Mouse (Mus musculus) T-helper 17 cell (primary cell): ENCODE measurements around the gene Sparc.
"Not testable (repeated sequence)": the region's sequence is repeated elsewhere in the genome, so short reads cannot be mapped to it uniquely, and the experiment has no call there.

Experiments used
- in situ Hi-C, 2 experiments: fragments of 300-600 bp; cut with MboI, MseI; formaldehyde crosslinking; loops; 1 replicate in 1 of 2; 2 replicates in 1 of 2; pipeline ENCODE4 v1.15.1; 2025; ENCODE audit warnings: high pct_unique_total_duplicates in 2 of 2

Sparc gene

DNA sequence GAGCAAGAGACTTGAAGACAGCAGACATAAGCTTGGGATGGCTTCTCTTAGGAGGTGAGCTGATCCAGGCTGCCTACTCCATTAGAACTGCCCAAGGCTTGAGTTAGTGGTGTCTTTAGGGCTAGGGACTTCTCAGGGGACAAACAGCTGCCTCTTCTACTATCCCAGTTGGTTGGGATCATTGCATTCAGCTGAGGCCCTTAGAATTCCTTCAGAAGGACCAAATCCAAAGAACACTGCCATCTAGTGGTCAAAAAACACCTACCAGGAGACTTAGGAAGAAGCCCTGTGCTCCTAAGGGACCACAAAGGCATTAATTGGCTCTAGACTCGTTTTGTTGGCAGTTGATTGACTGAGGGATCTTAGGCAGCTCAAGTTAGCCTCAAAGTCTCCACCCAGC is 21.8 kb upstream of the Sparc start:
- in situ Hi-C loops: loop anchor here (5.0 to 10.0 kb wide), 3 partner anchors 47 to 230 kb away; no protein-coding TSS in a partner anchor

DNA sequence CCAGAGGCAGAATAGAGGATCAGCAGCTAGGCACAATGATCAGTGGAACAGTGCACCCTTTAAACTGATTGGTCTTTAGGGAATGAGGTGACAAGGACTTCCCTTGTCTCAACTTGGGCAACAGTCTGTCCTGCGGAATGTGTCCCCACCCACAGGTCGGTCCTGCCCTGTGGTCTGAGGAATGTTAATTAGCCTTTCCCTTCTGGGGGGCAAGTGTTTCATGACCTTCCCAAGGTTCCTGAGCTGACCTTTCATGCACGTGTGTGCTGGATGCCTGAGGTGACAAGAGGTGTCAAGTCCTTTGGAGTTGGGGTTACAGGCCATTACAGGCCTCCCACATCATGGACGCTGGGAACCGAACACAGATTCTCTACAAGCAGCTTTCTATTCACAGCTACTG is 16.7 kb upstream of the Sparc start:
- in situ Hi-C loops: loop anchor here (5.0 to 10.0 kb wide), 3 partner anchors 42 to 225 kb away; no protein-coding TSS in a partner anchor

DNA sequence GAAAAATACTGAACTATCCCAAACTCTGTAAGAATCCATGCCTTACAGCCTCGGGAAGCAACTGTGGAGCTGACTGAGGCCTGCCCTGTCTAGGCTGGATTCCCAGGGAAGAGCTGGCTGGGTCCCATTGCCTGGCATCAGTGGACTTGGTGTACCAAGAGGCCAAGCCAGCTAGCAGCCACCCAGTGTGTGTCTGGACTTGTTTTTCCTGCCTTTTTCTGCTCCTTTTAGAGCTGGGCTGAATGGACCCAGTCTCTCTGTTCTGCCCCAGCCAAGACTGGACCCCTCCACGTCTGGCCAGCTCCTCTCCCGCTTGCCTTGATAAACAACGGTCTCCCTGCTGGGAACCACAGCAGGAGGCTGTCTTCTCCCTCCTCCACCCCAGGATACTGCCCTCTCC is 15.0 kb upstream of the Sparc start:
- in situ Hi-C loops: no loop called here

DNA sequence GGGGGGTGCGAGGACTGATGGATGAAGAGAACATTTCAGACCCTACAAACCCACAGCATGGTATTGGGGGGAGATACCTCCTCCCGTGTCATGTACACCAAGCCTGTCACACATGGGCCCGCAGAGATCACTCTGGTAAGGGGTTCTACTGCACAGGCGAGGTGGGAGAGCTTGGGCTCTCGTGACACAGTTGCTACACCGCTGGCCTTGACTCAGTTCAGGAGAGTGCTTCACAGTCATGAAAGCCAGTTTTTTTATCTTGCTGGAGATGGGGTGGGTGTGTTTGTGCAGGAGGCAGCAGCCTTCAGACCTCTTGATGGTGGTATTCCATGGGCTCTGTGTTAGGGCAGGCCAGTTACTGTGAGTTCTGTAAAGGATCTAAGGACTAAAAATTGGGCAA is 13.1 kb upstream of the Sparc start:
- in situ Hi-C loops: no loop called here

DNA sequence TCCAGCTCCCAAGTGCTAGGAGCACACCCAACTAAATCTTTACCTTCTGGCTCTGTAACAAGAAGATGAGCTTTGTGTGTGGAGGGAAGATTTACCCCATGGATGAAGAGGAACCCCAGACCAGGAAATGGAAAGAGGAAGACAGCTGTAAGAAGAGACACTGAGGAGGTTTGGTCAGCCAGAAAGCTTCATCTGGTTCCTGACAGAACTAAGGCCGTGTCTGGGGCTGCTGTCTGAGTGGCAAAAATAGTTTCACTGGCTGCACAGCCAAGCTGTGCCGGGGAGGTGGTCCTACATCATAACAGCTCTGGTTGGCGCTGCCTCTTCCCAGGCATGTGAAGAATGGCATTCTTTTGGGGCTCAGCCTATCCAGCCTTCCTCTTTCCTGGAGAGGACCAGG is 10.0 kb upstream of the Sparc start:
- in situ Hi-C loops: no loop called here

DNA sequence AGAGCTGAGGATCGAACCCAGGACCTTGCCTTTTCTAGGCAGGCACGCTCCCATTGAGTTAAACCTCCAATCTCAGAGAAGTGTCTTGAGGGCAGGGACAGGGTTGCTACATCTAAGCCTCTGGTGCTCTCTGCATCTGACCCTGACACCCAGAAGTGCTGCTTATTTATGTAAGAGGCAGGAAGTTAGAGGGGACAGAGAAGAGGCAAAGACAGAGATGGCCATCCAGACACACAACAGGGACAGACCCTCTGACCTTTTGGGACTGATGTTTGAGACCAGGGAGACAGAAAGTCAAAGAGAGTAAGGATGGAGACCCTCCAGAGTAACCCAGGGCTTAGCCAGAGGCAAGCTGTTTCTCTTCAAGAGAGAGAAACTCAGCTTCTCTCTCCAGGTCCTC is 7.0 kb upstream of the Sparc start:
- in situ Hi-C loops: no loop called here

DNA sequence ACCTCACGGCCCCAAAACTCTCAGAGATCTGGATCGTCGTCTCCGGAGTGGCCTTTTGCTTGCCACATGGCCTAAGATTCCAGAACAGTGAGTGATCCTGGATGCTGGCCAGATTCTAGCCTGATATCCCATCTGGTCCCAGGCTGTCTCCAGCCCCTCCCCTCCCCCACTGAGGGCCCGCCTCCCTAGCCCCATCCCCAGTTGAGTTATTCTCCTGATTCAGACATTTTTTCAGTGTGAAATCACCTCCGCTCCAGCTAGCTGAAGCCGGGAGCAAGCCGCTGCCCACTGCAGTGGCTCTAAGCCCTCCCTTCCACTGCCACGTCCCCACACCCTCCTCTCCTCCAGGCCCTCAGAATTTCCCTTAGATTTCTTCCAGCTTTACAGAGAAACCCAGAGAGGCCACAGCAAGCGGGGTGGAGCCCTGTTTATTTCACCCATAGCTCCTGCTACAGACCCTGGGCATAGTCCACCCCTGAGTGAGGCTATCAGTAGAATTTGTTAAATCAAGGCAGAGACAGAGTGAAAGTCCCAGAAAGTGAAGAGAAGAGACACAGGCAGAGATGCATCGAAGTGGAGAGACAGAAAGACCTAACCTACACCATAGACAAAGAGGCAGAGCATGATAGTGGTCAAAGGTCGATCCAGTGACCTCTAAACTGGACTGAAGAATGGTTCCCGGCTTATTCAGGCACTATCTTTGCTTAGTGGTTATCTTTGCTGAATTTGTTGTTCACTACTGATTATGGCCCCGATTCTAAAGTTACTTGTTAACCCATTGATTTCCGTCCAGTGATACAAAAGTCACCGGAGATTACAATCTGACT is 5.4 kb upstream of the Sparc start:
- in situ Hi-C loops: no loop called here

DNA sequence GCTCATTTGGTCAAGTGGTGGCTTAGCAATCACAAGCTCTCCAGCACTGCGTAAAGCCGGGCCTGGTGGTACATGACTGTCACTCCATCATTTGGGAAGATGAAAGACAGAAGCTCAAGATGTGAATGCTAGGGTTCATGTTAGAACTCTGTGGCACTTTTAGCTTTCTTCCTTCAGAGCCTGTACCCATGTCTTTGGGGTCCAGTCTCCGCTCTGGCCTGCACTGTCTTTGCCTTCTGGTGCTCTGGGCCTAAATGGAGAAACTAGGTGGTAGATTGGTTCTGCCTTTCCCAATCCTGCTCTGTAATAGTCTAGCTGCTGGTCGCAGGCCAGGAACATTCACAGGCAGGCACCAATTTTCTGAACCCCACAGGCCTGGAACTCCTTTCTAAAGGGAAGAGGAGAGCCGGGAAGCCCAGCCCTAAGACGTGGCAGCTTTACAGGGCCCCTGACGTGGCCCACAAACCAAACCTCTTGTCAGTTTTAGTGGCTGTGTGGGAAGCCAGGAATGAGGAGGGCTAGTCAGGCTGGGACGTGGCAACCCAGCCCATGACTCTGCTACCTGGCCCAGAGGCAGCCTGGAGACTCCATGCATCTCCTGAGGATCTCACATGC is 1.9 kb upstream of the Sparc start:
- in situ Hi-C loops: no loop called here

DNA sequence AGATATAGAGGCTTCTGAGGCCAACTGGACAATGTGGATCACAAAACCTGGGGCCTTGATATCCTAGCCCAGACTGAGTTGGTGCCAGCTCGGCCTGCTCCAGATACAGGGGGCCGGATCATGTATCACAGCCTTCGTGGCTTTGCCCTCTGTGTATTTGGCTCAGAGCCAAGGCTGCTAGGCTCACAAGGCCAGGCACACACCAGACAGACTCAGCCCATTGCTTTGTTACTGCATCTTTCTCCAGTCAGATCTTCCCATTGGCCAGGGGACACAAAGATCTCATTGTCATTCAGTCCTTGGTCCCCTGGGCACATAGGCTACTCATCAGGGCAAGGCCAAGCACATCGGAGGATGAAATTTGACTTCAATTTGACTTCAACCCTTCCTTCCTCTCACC is 773 bp upstream of the Sparc start:
- in situ Hi-C loops: no loop called here

DNA sequence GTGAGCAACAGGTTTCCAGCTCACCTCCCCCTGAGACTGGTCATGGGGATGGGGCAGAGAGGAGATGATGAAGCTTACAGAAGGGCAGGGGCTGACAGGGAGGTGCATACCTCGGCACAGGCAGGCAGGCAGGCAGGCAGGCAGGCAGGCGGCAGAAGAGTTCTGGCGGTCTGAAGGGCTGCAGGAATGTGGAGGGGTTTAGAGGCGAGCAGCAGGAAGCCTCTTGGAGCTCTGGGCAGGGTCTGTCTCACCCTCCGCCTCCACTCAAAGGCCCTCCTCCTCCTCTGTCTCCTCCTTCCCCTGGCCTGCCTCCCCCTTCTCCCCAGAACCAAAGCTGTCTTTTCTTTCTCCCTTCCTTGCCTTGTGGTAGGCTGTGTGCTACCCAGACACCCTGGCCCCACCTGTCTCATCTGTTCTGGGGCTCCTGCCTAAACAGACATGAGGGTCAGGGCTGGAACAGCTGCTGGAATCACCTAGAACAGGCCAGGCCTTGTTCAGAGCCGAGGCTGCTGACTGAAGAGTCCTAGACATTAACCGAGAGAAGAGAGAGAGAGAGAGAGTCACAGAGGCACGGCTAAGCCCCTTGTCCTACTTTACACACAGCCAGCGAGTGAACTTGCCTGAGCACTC is 3.2 kb downstream of the Sparc start:
- in situ Hi-C loops: no loop called here

DNA sequence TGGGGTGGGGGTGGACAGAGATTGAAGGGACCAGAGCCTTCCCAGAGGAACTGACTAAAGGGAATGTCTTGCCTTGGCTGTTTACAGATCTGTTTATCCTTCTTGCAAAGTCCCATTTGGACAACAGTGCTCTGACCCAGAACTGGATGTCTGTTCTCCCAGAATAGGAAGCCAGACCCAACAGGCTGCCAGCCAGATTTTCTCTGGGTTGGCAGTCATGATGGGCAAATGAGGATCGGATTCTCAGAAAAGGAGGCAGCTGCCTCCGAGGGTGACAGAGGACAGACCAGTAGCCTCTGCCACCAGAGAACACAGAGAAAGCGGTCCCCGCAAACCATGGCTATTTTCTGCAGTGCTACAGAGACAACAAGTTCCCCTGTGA is 3.7 kb downstream of the Sparc start:
- in situ Hi-C loops: no loop called here

DNA sequence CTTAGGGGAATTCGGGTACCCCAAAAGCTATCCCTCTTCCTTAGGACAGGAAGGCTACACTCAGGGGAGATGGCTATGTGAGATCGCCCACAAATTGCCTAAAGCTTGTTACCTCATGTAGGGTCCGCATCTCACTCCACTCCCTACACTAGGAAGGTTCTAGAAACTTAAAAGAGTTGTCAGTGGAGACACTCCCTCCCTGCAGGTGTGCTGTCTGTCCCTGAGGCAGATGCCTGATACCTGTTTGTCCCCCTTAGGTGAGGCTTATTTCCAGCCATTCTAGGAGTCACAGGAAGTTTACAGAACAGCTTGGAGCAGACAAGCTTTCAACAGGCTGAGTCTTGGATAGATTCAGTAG is 4.3 kb downstream of the Sparc start:
- in situ Hi-C loops: no loop called here

DNA sequence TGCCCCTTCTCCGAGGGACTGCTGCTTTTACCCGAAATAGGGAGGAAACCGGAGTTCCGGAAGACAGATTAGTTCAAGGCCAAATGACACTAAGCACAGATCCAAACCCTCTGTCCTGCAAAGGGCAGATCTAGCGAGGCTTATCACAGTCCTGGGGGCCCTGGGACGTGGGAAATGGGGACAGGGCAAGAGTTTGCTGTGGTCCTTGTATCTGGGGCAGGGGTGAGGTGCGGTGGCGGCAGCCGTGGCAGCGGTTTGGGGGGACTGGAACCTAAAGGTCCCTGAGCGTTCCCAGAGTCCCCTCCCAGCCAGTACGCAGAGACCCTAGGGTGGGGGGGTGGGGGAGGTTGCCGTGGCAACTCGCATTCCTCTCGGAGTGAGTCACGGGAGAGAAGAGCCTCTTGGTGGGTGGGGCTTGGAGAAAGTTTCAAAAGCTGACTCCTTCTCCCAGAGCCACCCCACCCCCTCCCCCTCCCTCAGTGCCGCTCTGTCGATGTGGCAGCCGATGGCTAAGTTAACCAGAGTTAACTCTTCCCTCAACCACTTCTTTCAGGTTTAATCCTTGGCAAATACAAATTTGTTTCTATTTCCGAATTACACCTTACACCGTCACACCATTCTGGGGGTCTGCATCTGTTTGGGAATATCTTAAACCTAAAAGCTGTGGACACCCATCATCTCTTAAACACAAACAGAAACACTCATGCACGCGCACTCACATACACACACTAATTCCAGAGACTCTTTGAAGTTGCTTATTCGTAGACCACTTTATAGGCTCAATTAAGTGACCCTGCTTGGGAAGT is 4.9 kb downstream of the Sparc start:
- in situ Hi-C loops: no loop called here

DNA sequence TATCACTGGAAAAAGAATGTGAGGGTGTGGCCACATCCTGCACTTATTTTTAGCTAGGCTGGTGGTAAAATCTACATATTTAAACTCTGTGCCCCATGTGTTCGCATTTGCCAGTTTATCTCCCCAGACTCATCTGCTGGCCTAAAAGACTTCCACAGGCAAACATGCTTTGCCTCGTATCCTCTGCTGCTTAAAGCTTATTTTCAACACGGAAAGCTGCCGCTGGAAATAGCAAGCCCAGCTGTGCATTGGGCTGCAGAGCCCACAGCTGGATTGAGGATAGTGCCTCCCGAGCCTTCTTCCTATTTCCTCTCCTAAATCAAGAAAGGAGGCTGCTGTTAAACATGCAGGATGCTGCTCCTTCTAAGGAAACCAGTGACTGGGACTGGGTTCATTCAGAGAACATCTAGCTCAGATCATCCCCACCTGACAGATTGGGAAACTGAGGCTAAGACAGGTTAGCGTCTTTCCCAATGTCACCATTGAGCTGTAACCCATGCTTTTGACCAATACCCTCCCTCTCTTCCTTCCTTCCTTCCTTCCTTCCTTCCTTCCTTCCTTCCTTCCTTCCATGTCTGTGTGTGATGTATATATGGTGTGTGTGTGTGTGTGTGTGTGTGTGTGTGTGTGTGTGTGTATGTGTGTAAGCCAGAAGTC is 6.2 kb downstream of the Sparc start:
- in situ Hi-C loops: no loop called here

DNA sequence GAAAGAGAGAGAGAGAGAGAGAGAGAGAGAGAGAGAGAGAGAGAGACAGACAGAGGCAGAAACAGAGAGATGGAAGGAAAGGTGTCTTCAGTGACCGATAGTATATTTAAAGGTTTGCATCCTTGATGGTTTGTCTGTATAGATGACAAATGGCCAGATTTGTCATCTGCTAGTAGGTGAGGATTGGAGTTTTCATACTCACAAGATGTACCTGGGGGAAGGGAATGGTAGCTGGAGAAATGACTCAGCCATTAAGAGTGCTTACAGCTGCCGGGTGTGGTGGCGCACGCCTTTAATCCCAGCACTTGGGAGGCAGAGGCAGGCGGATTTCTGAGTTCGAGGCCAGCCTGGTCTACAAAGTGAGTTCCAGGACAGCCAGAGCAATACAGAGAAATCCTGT is 7.3 kb downstream of the Sparc start:
- in situ Hi-C loops: not testable (repeated sequence)

DNA sequence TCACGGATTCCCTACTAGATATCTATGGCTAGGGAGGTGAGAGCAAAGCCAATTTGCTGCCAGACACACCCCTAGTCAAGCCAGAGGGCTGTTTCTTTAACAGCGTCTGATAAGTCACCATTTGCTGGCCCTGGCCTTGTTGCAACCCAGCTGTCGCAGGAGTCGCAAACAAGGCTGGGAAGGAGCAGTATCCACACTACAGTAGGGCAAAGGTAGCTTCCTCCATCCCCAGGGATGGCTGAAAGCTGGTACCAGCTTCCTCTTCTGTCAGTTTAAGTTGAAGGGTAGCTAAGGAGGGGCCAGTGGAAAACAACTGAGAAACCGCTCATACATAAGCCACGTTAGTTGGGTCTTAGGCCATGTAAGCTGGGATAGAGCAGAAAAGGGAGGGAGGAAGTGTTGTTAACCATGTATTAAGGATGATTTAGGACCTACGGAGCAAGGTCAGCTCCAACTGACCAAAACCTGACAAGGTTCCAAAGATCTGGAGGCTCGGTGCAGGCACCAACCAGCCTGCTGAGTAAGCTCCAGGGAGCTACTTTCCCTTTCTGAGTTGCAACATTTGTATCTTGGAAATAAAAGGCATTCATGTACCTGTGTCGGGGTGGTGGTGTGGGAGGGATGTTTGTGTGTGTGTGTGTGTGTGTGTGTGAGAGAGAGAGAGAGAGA is 7.8 kb downstream of the Sparc start:
- in situ Hi-C loops: no loop called here

DNA sequence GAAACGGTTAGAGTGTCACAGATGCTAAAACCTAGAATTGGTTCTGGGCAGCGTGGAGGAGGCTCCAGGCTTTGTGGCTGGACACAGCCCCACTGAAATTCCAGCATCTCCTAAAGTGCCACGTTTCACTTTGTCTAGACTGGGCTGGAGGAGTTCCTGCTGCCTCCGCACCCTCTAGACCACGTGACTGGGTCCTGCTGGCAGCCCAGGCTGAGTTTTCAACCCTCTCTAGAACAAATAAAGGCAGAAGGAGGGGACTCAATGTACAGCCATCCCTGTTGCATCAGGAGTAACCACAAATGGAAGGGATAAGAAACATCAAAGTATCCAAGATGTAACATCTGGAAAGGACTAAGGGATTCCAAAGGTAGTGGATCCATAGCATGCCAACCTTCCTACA is 8.7 kb downstream of the Sparc start:
- in situ Hi-C loops: no loop called here

DNA sequence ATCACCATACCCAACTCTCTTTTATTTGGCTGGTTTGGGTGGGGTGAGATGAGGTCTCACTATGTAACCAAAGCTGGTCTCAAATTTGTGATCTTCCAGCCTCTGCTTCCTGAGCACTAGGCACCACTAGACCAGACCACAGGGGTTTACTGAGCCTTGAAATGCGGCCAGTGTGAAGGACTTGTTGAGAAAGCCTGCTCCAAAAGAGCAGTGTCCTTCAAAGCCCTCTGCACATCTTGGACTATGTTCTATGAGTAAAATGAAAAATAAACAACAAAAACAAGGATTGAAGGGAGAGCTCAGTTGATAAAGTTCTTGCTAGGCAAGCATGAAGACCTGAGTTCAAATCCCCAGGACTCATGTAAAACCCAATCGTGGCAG is 9.6 kb downstream of the Sparc start:
- in situ Hi-C loops: no loop called here

DNA sequence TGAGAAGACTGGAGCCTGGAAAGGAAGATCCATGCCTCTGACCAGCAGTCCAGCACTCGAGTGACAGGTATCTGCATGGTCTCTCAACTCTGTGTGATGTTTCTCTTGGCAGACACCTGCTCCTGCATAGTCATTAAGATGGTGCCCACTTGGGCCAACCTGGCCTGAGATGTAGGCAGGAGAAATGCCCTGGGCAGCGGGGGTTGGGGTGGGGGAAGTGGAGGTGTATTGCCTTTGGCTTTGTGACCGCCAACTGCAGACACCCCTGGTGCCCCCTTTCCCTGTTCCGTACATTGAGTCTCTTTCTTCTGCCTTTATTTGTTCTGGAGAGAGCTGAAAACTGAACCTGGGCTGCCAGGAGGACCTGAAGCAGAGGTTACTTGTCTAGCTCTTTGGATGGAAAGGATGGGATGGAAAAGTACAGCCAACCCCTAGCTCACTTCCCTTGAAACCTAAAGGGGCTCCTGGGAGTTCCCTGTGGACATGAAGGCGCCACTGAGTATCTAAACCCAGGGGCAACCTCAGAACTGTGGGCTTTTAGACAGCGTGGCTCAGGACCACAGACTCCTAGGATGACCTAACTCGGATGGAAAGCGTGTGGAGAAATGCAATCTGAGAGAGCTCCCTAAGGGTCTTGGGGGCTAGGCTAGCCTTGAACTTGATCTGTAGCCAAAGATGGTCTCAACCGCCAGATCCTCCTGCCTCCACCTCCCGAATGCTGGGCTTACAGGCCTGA is 10.1 kb downstream of the Sparc start:
- in situ Hi-C loops: no loop called here

DNA sequence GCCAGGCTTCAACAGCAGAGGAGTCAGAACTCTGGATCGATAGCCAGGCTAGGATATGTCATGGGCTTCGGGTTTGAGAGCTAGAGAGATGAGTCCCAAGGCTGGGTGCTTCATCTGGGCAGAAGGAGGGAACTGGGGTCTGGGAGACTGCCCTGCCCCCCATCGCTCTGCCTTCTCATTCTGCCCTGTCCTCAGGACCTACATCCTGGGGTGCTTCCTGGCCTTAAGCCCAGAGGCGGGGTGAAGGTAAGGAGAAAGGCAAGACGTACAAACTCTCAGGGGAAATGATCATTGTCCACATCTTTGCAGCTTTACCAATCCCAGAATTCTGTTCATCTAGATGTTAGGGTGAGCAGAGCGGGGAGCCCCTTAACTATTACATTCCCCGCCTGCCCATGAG is 10.9 kb downstream of the Sparc start:
- in situ Hi-C loops: no loop called here
